Mouse (Mus musculus): ENCODE measurements around the gene Lekr1. TPM values are rescaled to one million over a fixed set of nuclear protein-coding genes. Genes with fewer than 3 reads are reported as not detected.
A peak's percentile ranks its signal among the peaks of the same experiment; 100 is the strongest.

The Lekr1 gene
- total RNA-seq, 1 experiment from 2014 or later: 7.8 TPM

- ATAC-seq (replicated peaks; ENCODE audit: low read depth, poor library complexity, severe bottlenecking): peak; percentile 97
Measured at GRCm38 (mm10) chr3:65863297-65863696, 197.3 kb downstream of the Lekr1 start.

GRCm38 (mm10) chr3:65863762-65864377 is 197.8 kb downstream of the Lekr1 start:
- no peak for ATAC-seq (replicated peaks; ENCODE audit: low read depth, poor library complexity, severe bottlenecking)

- no peak for ATAC-seq (replicated peaks; ENCODE audit: low read depth, poor library complexity, severe bottlenecking)
Measured at GRCm38 (mm10) chr3:65868931-65869330, 202.9 kb downstream of the Lekr1 start.

- ATAC-seq (replicated peaks; ENCODE audit: low read depth, poor library complexity, severe bottlenecking): no peak
Measured at GRCm38 (mm10) chr3:65869724-65870123, 203.7 kb downstream of the Lekr1 start.

- ATAC-seq (replicated peaks; ENCODE audit: low read depth, poor library complexity, severe bottlenecking): no peak
Measured at GRCm38 (mm10) chr3:65871188-65871603, 205.2 kb downstream of the Lekr1 start.

GRCm38 (mm10) chr3:65871609-65872272 is 205.7 kb downstream of the Lekr1 start:
- ATAC-seq (replicated peaks; ENCODE audit: low read depth, poor library complexity, severe bottlenecking): no peak

GRCm38 (mm10) chr3:65873093-65873830 is 207.2 kb downstream of the Lekr1 start:
- ATAC-seq (replicated peaks; ENCODE audit: low read depth, poor library complexity, severe bottlenecking): peak; percentile 98

Other genes starting within 250 kb of the Lekr1 start
- gene Tiparp, start 137.8 kb upstream of the Lekr1 start, total RNA-seq (2017): 23.1 and 27.2 TPM in 2 replicates